In genomic region chr3:95135433-95136052, GRCm38 (mm10) we compare ENCODE assay signal across 8 mouse cellular contexts. TPM values are rescaled to one million over a fixed set of nuclear protein-coding genes. Genes with fewer than 3 reads are reported as not detected.
DNase-seq lines count a peak whose midpoint lies in the region; ATAC-seq and TF ChIP-seq lines count a peak whose summit lies in the region.

No protein-coding gene starts in this region.

- TF ChIP-seq EP300 in heart, postnatal 0 days (IDR thresholded peaks at IDR 0.05; ENCODE audit: low read depth) = no peak

- peaks cover 9% of the 10 kb centered on the region for H3K36me3 ChIP-seq in heart, postnatal 0 days (replicated peaks; ENCODE audit: control insufficient read depth, insufficient read depth, low read length)
- no peaks in the 10 kb centered on the region for H3K36me3 ChIP-seq in intestine, embryonic 16.5 days (ENCODE audit: control insufficient read depth, insufficient read depth, low read length)

- no peak overlapping the region for H3K9ac ChIP-seq in heart, postnatal 0 days (replicated peaks; ENCODE audit: low read depth, low read length)
- H3K9ac ChIP-seq in intestine, embryonic 16.5 days (ENCODE audit: low read depth, low read length) = no peak overlapping the region; the same call in 1 of the 2 replicates

- H3K9me3 ChIP-seq in heart, postnatal 0 days (replicated peaks; ENCODE audit: control insufficient read depth, low read length) = no peaks in the 10 kb centered on the region
- no peaks in the 10 kb centered on the region for H3K9me3 ChIP-seq in intestine, embryonic 16.5 days (ENCODE audit: control insufficient read depth, low read length)

- peak overlapping the region; percentile 37; the same call in 1 of the 2 replicates for H3K4me3 ChIP-seq in heart, postnatal 0 days (ENCODE audit: low read depth, low read length)
- H3K4me3 ChIP-seq in intestine, embryonic 16.5 days (ENCODE audit: low read length) = peak overlapping the region; percentile 44

- no peaks in the 10 kb centered on the region for H3K27me3 ChIP-seq in heart, postnatal 0 days (ENCODE audit: control insufficient read depth, insufficient read depth, low read length)
- no peaks in the 10 kb centered on the region for H3K27me3 ChIP-seq in intestine, embryonic 16.5 days (replicated peaks; ENCODE audit: control insufficient read depth, insufficient read depth, low read length)

- peak overlapping the region; percentile 65 for H3K4me2 ChIP-seq in heart, postnatal 0 days (ENCODE audit: low read depth, low read length)
- peak overlapping the region; percentile 60 for H3K4me2 ChIP-seq in intestine, embryonic 16.5 days (ENCODE audit: low read depth, low read length)

- no peak for ATAC-seq in heart, postnatal 0 days (ENCODE audit: insufficient read depth, low read depth)
- ATAC-seq in common myeloid progenitor, adult 5-6 weeks (replicated peaks; ENCODE audit: low read depth, poor library complexity, severe bottlenecking) = peak; percentile 51
- no peak for ATAC-seq in intestine, embryonic 16.5 days
- peak; percentile 19; the same call in 1 of the 2 replicates for ATAC-seq in monocyte, adult 5-6 weeks (replicated peaks; ENCODE audit: insufficient number of reproducible peaks, low FRiP score, low TSS enrichment, poor library complexity, severe bottlenecking)

- TF ChIP-seq CTCF in heart, postnatal 0 days (IDR thresholded peaks at IDR 0.05; ENCODE audit: low read depth) = no peak

- 61% methylated on average over 7 of the region's 7 CpGs for WGBS in heart, postnatal 0 days
- WGBS in intestine, embryonic 16.5 days = 83% methylated on average over 7 of the region's 7 CpGs

- H3K27ac ChIP-seq in heart, postnatal 0 days (ENCODE audit: low read depth) = 0 out of 2 replicates have a peak overlapping the region, but pooled peaks have one; percentile 23
- no peak overlapping the region; the same call in 1 of the 2 replicates for H3K27ac ChIP-seq in intestine, embryonic 16.5 days (ENCODE audit: low read length)

- H3K4me1 ChIP-seq in heart, postnatal 0 days (ENCODE audit: control insufficient read depth, insufficient read depth) = peaks cover 6% of the 10 kb centered on the region; the same call in 1 of the 2 replicates
- peaks cover 10% of the 10 kb centered on the region for H3K4me1 ChIP-seq in intestine, embryonic 16.5 days (ENCODE audit: control insufficient read depth, insufficient read depth, low read length)

- no peak for DNase-seq in heart, postnatal 0 days (ENCODE audit: low spot score)
- DNase-seq in heart, adult 9 months (ENCODE audit: low spot score in 2 of 2) = no peak
- DNase-seq in right cerebral cortex, postnatal 36 days (ENCODE audit: low spot score in 2 of 2) = no peak
- no peak for DNase-seq in ovary, postnatal 36 days (ENCODE audit: low spot score)
- no peak for DNase-seq in gastrocnemius, adult 18-20 months (ENCODE audit: low spot score)

RNA-seq across cellular contexts. Expression of gene Lysmd1, which starts 1.7 kb away (rescaled TPM):
- total RNA-seq in heart, postnatal 0 days (2014; rRNA removed; ENCODE audit: low replicate concordance) = 6.1 and 7.1 TPM in 2 replicates
- polyA plus RNA-seq in heart, postnatal 0 days (2015; fragmentation: Nextera tagmentation; extraction: Ambion mirVana) = 8.7 and 10.4 TPM in 2 replicates
- 2.9 and 6.9 TPM in 2 replicates for total RNA-seq in common myeloid progenitor, adult 5-6 weeks (2017)
- polyA plus RNA-seq in intestine, embryonic 16.5 days (2015; fragmentation: Nextera tagmentation; extraction: Ambion mirVana) = 9.8 and 11.0 TPM in 2 replicates
- total RNA-seq in monocyte, adult 5-6 weeks (2017) = 4.1 to 5.9 TPM (median 5.7 TPM) in 3 replicates
- 1 to 10 TPM; 6.3 to 6.6 TPM for total RNA-seq in gastrocnemius, adult 18-20 months (2021)

RNA-seq across cellular contexts. Expression of gene Scnm1, which starts 1.7 kb away (rescaled TPM):
- total RNA-seq in heart, postnatal 0 days (2014; rRNA removed; ENCODE audit: low replicate concordance) = 16.7 and 38.2 TPM in 2 replicates
- polyA plus RNA-seq in heart, postnatal 0 days (2015; fragmentation: Nextera tagmentation; extraction: Ambion mirVana) = 57.6 and 57.7 TPM in 2 replicates
- 59.6 and 88.2 TPM in 2 replicates for total RNA-seq in common myeloid progenitor, adult 5-6 weeks (2017)
- 56.9 and 62.2 TPM in 2 replicates for polyA plus RNA-seq in intestine, embryonic 16.5 days (2015; fragmentation: Nextera tagmentation; extraction: Ambion mirVana)
- total RNA-seq in monocyte, adult 5-6 weeks (2017) = 65.3 to 128 TPM (median 82.5 TPM) in 3 replicates
- 10 to 100 TPM; 34.6 to 46.5 TPM for total RNA-seq in gastrocnemius, adult 18-20 months (2021)

RNA-seq across cellular contexts. Expression of gene Tnfaip8l2, which starts 6.6 kb away (rescaled TPM):
- 0.27 and 5.4 TPM in 2 replicates for total RNA-seq in heart, postnatal 0 days (2014; rRNA removed; ENCODE audit: low replicate concordance)
- polyA plus RNA-seq in heart, postnatal 0 days (2015; fragmentation: Nextera tagmentation; extraction: Ambion mirVana) = 2.7 and 2.8 TPM in 2 replicates
- 21.8 and 38.5 TPM in 2 replicates for total RNA-seq in common myeloid progenitor, adult 5-6 weeks (2017)
- 4.9 and 5.3 TPM in 2 replicates for polyA plus RNA-seq in intestine, embryonic 16.5 days (2015; fragmentation: Nextera tagmentation; extraction: Ambion mirVana)
- 63.2 to 73.9 TPM (median 73.1 TPM) in 3 replicates for total RNA-seq in monocyte, adult 5-6 weeks (2017)
- under 1 TPM; 0.27 to 0.55 TPM for total RNA-seq in gastrocnemius, adult 18-20 months (2021)

RNA-seq across cellular contexts. Expression of gene Tmod4, which starts 11.3 kb away (rescaled TPM):
- total RNA-seq in heart, postnatal 0 days (2014; rRNA removed; ENCODE audit: low replicate concordance) = 1.2 and 14.3 TPM in 2 replicates
- polyA plus RNA-seq in heart, postnatal 0 days (2015; fragmentation: Nextera tagmentation; extraction: Ambion mirVana) = 2.7 and 2.9 TPM in 2 replicates
- total RNA-seq in common myeloid progenitor, adult 5-6 weeks (2017) = not detected in 2 replicates
- polyA plus RNA-seq in intestine, embryonic 16.5 days (2015; fragmentation: Nextera tagmentation; extraction: Ambion mirVana) = 1.1 and 1.2 TPM in 2 replicates
- total RNA-seq in monocyte, adult 5-6 weeks (2017) = not detected in 3 replicates
- total RNA-seq in gastrocnemius, adult 18-20 months (2021) = 100 to 1,000 TPM; 663 to 722 TPM

RNA-seq across cellular contexts. Expression of gene Sema6c, which starts 24.7 kb away (rescaled TPM):
- total RNA-seq in heart, postnatal 0 days (2014; rRNA removed; ENCODE audit: low replicate concordance) = 6.8 and 14.8 TPM in 2 replicates
- 1.2 and 1.8 TPM in 2 replicates for polyA plus RNA-seq in heart, postnatal 0 days (2015; fragmentation: Nextera tagmentation; extraction: Ambion mirVana)
- total RNA-seq in common myeloid progenitor, adult 5-6 weeks (2017) = 0.64 and 4.6 TPM in 2 replicates
- polyA plus RNA-seq in intestine, embryonic 16.5 days (2015; fragmentation: Nextera tagmentation; extraction: Ambion mirVana) = 1.1 and 2.3 TPM in 2 replicates
- not detected in 3 replicates for total RNA-seq in monocyte, adult 5-6 weeks (2017)
- 100 to 1,000 TPM in 1 of 2 experiments, 10 to 100 TPM in 1; 75.9 to 111 TPM for total RNA-seq in gastrocnemius, adult 18-20 months (2021)

Comparison
In these comparisons a context has a peak if more than half of its experiments do, and no peak if none do; other contexts are left out.
1. ATAC-seq: peak in common myeloid progenitor, adult 5-6 weeks (single experiment) and monocyte, adult 5-6 weeks (single experiment); none in heart, postnatal 0 days (single experiment) and intestine, embryonic 16.5 days (single experiment).